Mouse (Mus musculus): ENCODE results near the gene Chil1. TPM values are rescaled to one million over a fixed set of nuclear protein-coding genes. Genes with fewer than 3 reads are reported as not detected.

Chil1 gene
- polyA plus RNA-seq, 1 experiment = 32.9 TPM

GRCm38 (mm10) chr1:134229806-134230575 lies 48.0 kb downstream of the Chil1 start:
- TF ChIP-seq POLR2AphosphoS2 (IDR thresholded peaks at IDR 0.05; ENCODE audit: insufficient read length, low read depth) = no peak
- no peak for TF ChIP-seq USF1 (IDR thresholded peaks at IDR 0.05; ENCODE audit: low read depth)
- no peak for TF ChIP-seq TCF3 (IDR thresholded peaks at IDR 0.05; ENCODE audit: insufficient read length, low read depth)
- TF ChIP-seq MYOG (IDR thresholded peaks at IDR 0.05; ENCODE audit: control insufficient read depth in 1 of 3, insufficient read depth in 1 of 3, insufficient read length in 2 of 3, low read depth in 2 of 3) = no peak
- TF ChIP-seq E2F4 (IDR thresholded peaks at IDR 0.05; ENCODE audit: insufficient read depth) = no peak
- TF ChIP-seq SRF (IDR thresholded peaks at IDR 0.05; ENCODE audit: control insufficient read depth, insufficient read length, low read depth) = no peak
- TF ChIP-seq MYOD1 (IDR thresholded peaks at IDR 0.05; ENCODE audit: control insufficient read depth in 1 of 3, insufficient read length in 2 of 3, low read depth in 2 of 3) = no peak
- no peak for TF ChIP-seq REST (IDR thresholded peaks at IDR 0.05; ENCODE audit: insufficient read depth, insufficient read length)
- TF ChIP-seq MAX (IDR thresholded peaks at IDR 0.05; ENCODE audit: low read depth) = no peak
- no peak for TF ChIP-seq TCF12 (IDR thresholded peaks at IDR 0.05; ENCODE audit: insufficient read depth, poor library complexity, severe bottlenecking)
- TF ChIP-seq CEBPB (IDR thresholded peaks at IDR 0.05; ENCODE audit: insufficient read depth, poor library complexity, severe bottlenecking) = no peak
- Histone ChIP-seq H3K27me3 (ENCODE audit: control insufficient read depth, insufficient read depth, insufficient read length) (peaks cover 37% of the 10 kb centered on the region), H3K36me3 (ENCODE audit: control insufficient read depth, insufficient read depth) (no peaks in the 10 kb centered on the region), H3K4me2 (ENCODE audit: low read depth) (no peak overlapping the region), H3K79me2 (ENCODE audit: control insufficient read depth, insufficient read depth) (no peaks in the 10 kb centered on the region), H3K4me3 (no peak overlapping the region), H3ac (ENCODE audit: control insufficient read depth, insufficient read length) (no peak overlapping the region)

GRCm38 (mm10) chr1:134230638-134231228 lies 48.8 kb downstream of the Chil1 start:
- Histone ChIP-seq H3K27me3 (ENCODE audit: control insufficient read depth, insufficient read depth, insufficient read length) (peaks cover 45% of the 10 kb centered on the region), H3K4me2 (ENCODE audit: low read depth) (no peak overlapping the region), H3ac (ENCODE audit: control insufficient read depth, insufficient read length) (no peak overlapping the region), H3K79me2 (ENCODE audit: control insufficient read depth, insufficient read depth) (no peaks in the 10 kb centered on the region), H3K4me3 (no peak overlapping the region), H3K36me3 (ENCODE audit: control insufficient read depth, insufficient read depth) (no peaks in the 10 kb centered on the region)
- TF ChIP-seq POLR2A (IDR thresholded peaks at IDR 0.05; ENCODE audit: insufficient read length, low read depth) (no peak), REST (IDR thresholded peaks at IDR 0.05; ENCODE audit: insufficient read depth, insufficient read length) (no peak), CEBPB (IDR thresholded peaks at IDR 0.05; ENCODE audit: insufficient read depth, poor library complexity, severe bottlenecking) (no peak), POLR2AphosphoS2 (IDR thresholded peaks at IDR 0.05; ENCODE audit: insufficient read length, low read depth) (no peak), MYOG (IDR thresholded peaks at IDR 0.05; ENCODE audit: control insufficient read depth in 1 of 3, insufficient read depth in 1 of 3, insufficient read length in 2 of 3, low read depth in 2 of 3) (no peak), USF1 (IDR thresholded peaks at IDR 0.05; ENCODE audit: low read depth) (no peak), SRF (IDR thresholded peaks at IDR 0.05; ENCODE audit: control insufficient read depth, insufficient read length, low read depth) (no peak), TCF12 (IDR thresholded peaks at IDR 0.05; ENCODE audit: insufficient read depth, poor library complexity, severe bottlenecking) (no peak), E2F4 (IDR thresholded peaks at IDR 0.05; ENCODE audit: insufficient read depth) (no peak), MYOD1 (IDR thresholded peaks at IDR 0.05; ENCODE audit: control insufficient read depth in 1 of 3, insufficient read length in 2 of 3, low read depth in 2 of 3) (no peak), TCF3 (IDR thresholded peaks at IDR 0.05; ENCODE audit: insufficient read length, low read depth) (no peak), MAX (IDR thresholded peaks at IDR 0.05; ENCODE audit: low read depth) (no peak)

GRCm38 (mm10) chr1:134231270-134231669 lies 49.3 kb downstream of the Chil1 start:
- Histone ChIP-seq H3K36me3 (ENCODE audit: control insufficient read depth, insufficient read depth) (no peaks in the 10 kb centered on the region), H3K4me3 (no peak overlapping the region), H3K4me2 (ENCODE audit: low read depth) (no peak overlapping the region), H3K27me3 (ENCODE audit: control insufficient read depth, insufficient read depth, insufficient read length) (peaks cover 46% of the 10 kb centered on the region), H3K79me2 (ENCODE audit: control insufficient read depth, insufficient read depth) (no peaks in the 10 kb centered on the region), H3ac (ENCODE audit: control insufficient read depth, insufficient read length) (no peak overlapping the region)
- TF ChIP-seq SRF (IDR thresholded peaks at IDR 0.05; ENCODE audit: control insufficient read depth, insufficient read length, low read depth) (no peak), TCF12 (IDR thresholded peaks at IDR 0.05; ENCODE audit: insufficient read depth, poor library complexity, severe bottlenecking) (no peak), CEBPB (IDR thresholded peaks at IDR 0.05; ENCODE audit: insufficient read depth, poor library complexity, severe bottlenecking) (no peak), MYOG (IDR thresholded peaks at IDR 0.05; ENCODE audit: control insufficient read depth in 1 of 3, insufficient read depth in 1 of 3, insufficient read length in 2 of 3, low read depth in 2 of 3) (no peak), E2F4 (IDR thresholded peaks at IDR 0.05; ENCODE audit: insufficient read depth) (no peak), POLR2A (IDR thresholded peaks at IDR 0.05; ENCODE audit: insufficient read length, low read depth) (no peak), REST (IDR thresholded peaks at IDR 0.05; ENCODE audit: insufficient read depth, insufficient read length) (no peak), TCF3 (IDR thresholded peaks at IDR 0.05; ENCODE audit: insufficient read length, low read depth) (no peak), POLR2AphosphoS2 (IDR thresholded peaks at IDR 0.05; ENCODE audit: insufficient read length, low read depth) (no peak), MAX (IDR thresholded peaks at IDR 0.05; ENCODE audit: low read depth) (no peak)

- no peak for TF ChIP-seq MYOD1 (IDR thresholded peaks at IDR 0.05; ENCODE audit: control insufficient read depth in 1 of 3, insufficient read length in 2 of 3, low read depth in 2 of 3)
- no peak for TF ChIP-seq TCF3 (IDR thresholded peaks at IDR 0.05; ENCODE audit: insufficient read length, low read depth)
- TF ChIP-seq POLR2AphosphoS2 (IDR thresholded peaks at IDR 0.05; ENCODE audit: insufficient read length, low read depth) = no peak
- no peak for TF ChIP-seq MAX (IDR thresholded peaks at IDR 0.05; ENCODE audit: low read depth)
- no peak for TF ChIP-seq E2F4 (IDR thresholded peaks at IDR 0.05; ENCODE audit: insufficient read depth)
- H3K36me3 ChIP-seq (ENCODE audit: control insufficient read depth, insufficient read depth) = no peaks in the 10 kb centered on the region
- H3ac ChIP-seq (ENCODE audit: control insufficient read depth, insufficient read length) = no peak overlapping the region
- peaks cover 46% of the 10 kb centered on the region for H3K27me3 ChIP-seq (ENCODE audit: control insufficient read depth, insufficient read depth, insufficient read length)
- no peaks in the 10 kb centered on the region for H3K79me2 ChIP-seq (ENCODE audit: control insufficient read depth, insufficient read depth)
- H3K4me2 ChIP-seq (ENCODE audit: low read depth) = no peak overlapping the region
- no peak overlapping the region for H3K4me3 ChIP-seq
Measured at GRCm38 (mm10) chr1:134231681-134232080, 49.7 kb downstream of the Chil1 start.

All from myocyte (in vitro differentiated cells).